Mouse (Mus musculus): Measurements from ENCODE around the gene Spsb4.

DNA sequence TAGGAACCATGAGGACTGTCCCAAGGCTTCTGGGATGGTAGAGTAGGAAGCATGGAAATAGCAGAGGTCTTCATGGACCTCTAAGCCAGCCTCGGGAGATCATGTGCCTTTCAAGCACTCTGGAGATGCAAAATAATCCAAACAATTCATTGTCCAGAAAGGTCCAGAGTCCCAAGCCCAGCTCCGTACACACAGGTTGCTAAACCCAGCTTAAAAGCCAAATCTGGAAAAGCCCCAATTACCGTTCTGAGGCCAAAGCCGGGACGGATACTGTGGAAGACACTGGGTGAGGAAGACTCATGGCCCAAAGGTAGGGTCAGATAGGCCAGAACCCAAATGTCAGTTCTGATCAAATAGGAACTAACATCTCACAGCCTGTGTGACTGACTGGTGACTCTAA lies 36.8 kb downstream of the Spsb4 start:
- no peak for TF ChIP-seq CTCF (IDR thresholded peaks at IDR 0.05; ENCODE audit: low read depth)
- no peak for TF ChIP-seq EP300 (IDR thresholded peaks at IDR 0.05; ENCODE audit: low read depth)

All from heart, postnatal 0 days (tissue).